Mouse (Mus musculus): ENCODE data around the gene Rpl14. TPM values are rescaled to one million over a fixed set of nuclear protein-coding genes. Genes with fewer than 3 reads are reported as not detected.
A peak's percentile ranks its signal among the peaks of the same experiment; 100 is the strongest.

Rpl14 gene
- polyA plus RNA-seq, 1 experiment from 2014 or later = 492 TPM

- peaks cover 28% of the 10 kb centered on the region for H3K27me3 ChIP-seq (replicated peaks)
- no peaks in the 10 kb centered on the region for H3K36me3 ChIP-seq
- no peak overlapping the region for H3K27ac ChIP-seq (ENCODE audit: poor library complexity, severe bottlenecking)
- 73% methylated on average over 2 of the region's 2 CpGs for WGBS
- no peak overlapping the region for H3K9ac ChIP-seq
- no peak overlapping the region for H3K4me3 ChIP-seq
- no peaks in the 10 kb centered on the region; the same call in 1 of the 2 replicates for H3K4me1 ChIP-seq (replicated peaks)
- ATAC-seq (ENCODE audit: insufficient number of reproducible peaks, low FRiP score) = no peak
- H3K4me2 ChIP-seq = no peak overlapping the region
- no peaks in the 10 kb centered on the region for H3K9me3 ChIP-seq (replicated peaks)
These were observed 25.2 kb upstream of the Rpl14 start for GRCm38 (mm10) chr9:120545994-120546393.

- H3K4me3 ChIP-seq = no peak overlapping the region
- no peak overlapping the region for H3K9ac ChIP-seq
- H3K27me3 ChIP-seq (replicated peaks) = peaks cover 23% of the 10 kb centered on the region
- WGBS = 92% methylated on average over 9 of the region's 9 CpGs
- ATAC-seq (ENCODE audit: insufficient number of reproducible peaks, low FRiP score) = no peak
- no peak overlapping the region for H3K27ac ChIP-seq (ENCODE audit: poor library complexity, severe bottlenecking)
- H3K36me3 ChIP-seq = no peaks in the 10 kb centered on the region
- H3K4me2 ChIP-seq = no peak overlapping the region
- H3K9me3 ChIP-seq (replicated peaks) = no peaks in the 10 kb centered on the region
- H3K4me1 ChIP-seq (replicated peaks) = no peaks in the 10 kb centered on the region; the same call in 1 of the 2 replicates
These were observed 24.8 kb upstream of the Rpl14 start for GRCm38 (mm10) chr9:120546482-120546881.

- H3K4me2 ChIP-seq = peak overlapping the region; percentile 2; the same call in 1 of the 2 replicates
- H3K4me1 ChIP-seq (replicated peaks) = no peaks in the 10 kb centered on the region
- H3K4me3 ChIP-seq = no peak overlapping the region
- no peak for ATAC-seq (ENCODE audit: insufficient number of reproducible peaks, low FRiP score)
- H3K27me3 ChIP-seq (replicated peaks) = peaks cover 16% of the 10 kb centered on the region
- H3K27ac ChIP-seq (ENCODE audit: poor library complexity, severe bottlenecking) = no peak overlapping the region
- 31% methylated on average over 16 of the region's 16 CpGs for WGBS
- H3K9me3 ChIP-seq (replicated peaks) = no peaks in the 10 kb centered on the region
- H3K9ac ChIP-seq = no peak overlapping the region
- no peaks in the 10 kb centered on the region for H3K36me3 ChIP-seq
These were observed 24.1 kb upstream of the Rpl14 start for GRCm38 (mm10) chr9:120547026-120547668.

GRCm38 (mm10) chr9:120550778-120551177 lies 20.5 kb upstream of the Rpl14 start:
- Histone ChIP-seq H3K27ac (ENCODE audit: poor library complexity, severe bottlenecking) (no peak overlapping the region), H3K27me3 (replicated peaks) (peaks cover 16% of the 10 kb centered on the region; the same call in 1 of the 2 replicates), H3K4me2 (no peak overlapping the region), H3K4me3 (no peak overlapping the region), H3K9me3 (replicated peaks) (no peaks in the 10 kb centered on the region), H3K9ac (no peak overlapping the region), H3K4me1 (replicated peaks) (no peaks in the 10 kb centered on the region), H3K36me3 (no peaks in the 10 kb centered on the region)
- 89% methylated on average over 9 of the region's 9 CpGs for WGBS
- no peak for ATAC-seq (ENCODE audit: insufficient number of reproducible peaks, low FRiP score)

GRCm38 (mm10) chr9:120563590-120563989 lies 7.7 kb upstream of the Rpl14 start:
- Histone ChIP-seq H3K27ac (ENCODE audit: poor library complexity, severe bottlenecking) (no peak overlapping the region), H3K27me3 (replicated peaks) (no peaks in the 10 kb centered on the region), H3K4me2 (no peak overlapping the region), H3K4me3 (no peak overlapping the region), H3K9ac (no peak overlapping the region), H3K36me3 (no peaks in the 10 kb centered on the region), H3K4me1 (replicated peaks) (no peaks in the 10 kb centered on the region), H3K9me3 (replicated peaks) (no peaks in the 10 kb centered on the region)
- ATAC-seq (ENCODE audit: insufficient number of reproducible peaks, low FRiP score) = no peak
- WGBS = 77% methylated on average over 3 of the region's 3 CpGs

GRCm38 (mm10) chr9:120564247-120564646 lies 7.0 kb upstream of the Rpl14 start:
- Histone ChIP-seq H3K27ac (ENCODE audit: poor library complexity, severe bottlenecking) (no peak overlapping the region), H3K4me3 (no peak overlapping the region), H3K4me2 (no peak overlapping the region), H3K4me1 (replicated peaks) (peaks cover 5% of the 10 kb centered on the region; the same call in 1 of the 2 replicates), H3K36me3 (no peaks in the 10 kb centered on the region), H3K27me3 (replicated peaks) (no peaks in the 10 kb centered on the region), H3K9ac (no peak overlapping the region), H3K9me3 (replicated peaks) (no peaks in the 10 kb centered on the region)
- ATAC-seq (ENCODE audit: insufficient number of reproducible peaks, low FRiP score) = no peak
- 77% methylated on average over 2 of the region's 2 CpGs for WGBS

- Histone ChIP-seq H3K27me3 (replicated peaks) (no peaks in the 10 kb centered on the region), H3K9me3 (replicated peaks) (no peaks in the 10 kb centered on the region), H3K27ac (ENCODE audit: poor library complexity, severe bottlenecking) (no peak overlapping the region), H3K36me3 (no peaks in the 10 kb centered on the region), H3K9ac (0 out of 2 replicates have a peak overlapping the region, but pooled peaks have one; percentile 43), H3K4me2 (no peak overlapping the region), H3K4me1 (replicated peaks) (peaks cover 12% of the 10 kb centered on the region), H3K4me3 (no peak overlapping the region)
- no peak for ATAC-seq (ENCODE audit: insufficient number of reproducible peaks, low FRiP score)
- 58% methylated on average over 5 of the region's 5 CpGs for WGBS
These were observed 4.9 kb upstream of the Rpl14 start for GRCm38 (mm10) chr9:120566384-120566783.

- 0 out of 2 replicates have a peak overlapping the region, but pooled peaks have one; percentile 21 for H3K4me2 ChIP-seq
These were observed 2.3 kb upstream of the Rpl14 start for GRCm38 (mm10) chr9:120568917-120569316.

GRCm38 (mm10) chr9:120569721-120570333 lies 1.4 kb upstream of the Rpl14 start:
- Histone ChIP-seq H3K27me3 (replicated peaks) (no peaks in the 10 kb centered on the region), H3K4me1 (replicated peaks) (peaks cover 25% of the 10 kb centered on the region), H3K4me3 (no peak overlapping the region), H3K4me2 (peak overlapping the region; percentile 42), H3K9me3 (replicated peaks) (no peaks in the 10 kb centered on the region), H3K36me3 (peaks cover 24% of the 10 kb centered on the region), H3K27ac (ENCODE audit: poor library complexity, severe bottlenecking) (no peak overlapping the region), H3K9ac (no peak overlapping the region)
- 54% methylated on average over 13 of the region's 13 CpGs for WGBS
- no peak for ATAC-seq (ENCODE audit: insufficient number of reproducible peaks, low FRiP score)

More at GRCm38 (mm10) chr9:120568917-120569316, 2.3 kb upstream of the Rpl14 start:
- WGBS = 21% methylated on average over 2 of the region's 2 CpGs
- no peak overlapping the region for H3K4me3 ChIP-seq
- H3K4me1 ChIP-seq (replicated peaks) = peaks cover 25% of the 10 kb centered on the region
- no peaks in the 10 kb centered on the region for H3K27me3 ChIP-seq (replicated peaks)
- no peaks in the 10 kb centered on the region for H3K9me3 ChIP-seq (replicated peaks)
- H3K36me3 ChIP-seq = peaks cover 15% of the 10 kb centered on the region
- H3K27ac ChIP-seq (ENCODE audit: poor library complexity, severe bottlenecking) = peak overlapping the region; percentile 42; the same call in 1 of the 2 replicates
- peak; percentile 80 for ATAC-seq (ENCODE audit: insufficient number of reproducible peaks, low FRiP score)
- no peak overlapping the region for H3K9ac ChIP-seq

GRCm38 (mm10) chr9:120570334-120570725 lies 914 bp upstream of the Rpl14 start:
- 57% methylated on average over 2 of the region's 2 CpGs for WGBS
- H3K9ac ChIP-seq = peak overlapping the region; percentile 70; the same call in 1 of the 2 replicates

GRCm38 (mm10) chr9:120571593-120572385 lies 545 bp downstream of the Rpl14 start:
- no peaks in the 10 kb centered on the region for H3K9me3 ChIP-seq (replicated peaks)
- peaks cover 39% of the 10 kb centered on the region for H3K36me3 ChIP-seq
- H3K9ac ChIP-seq = peak overlapping the region; percentile 90
- H3K27ac ChIP-seq (ENCODE audit: poor library complexity, severe bottlenecking) = peak overlapping the region; percentile 56
- no peaks in the 10 kb centered on the region for H3K27me3 ChIP-seq (replicated peaks)
- under 1% methylated on average over 53 of the region's 53 CpGs for WGBS
- H3K4me2 ChIP-seq = peak overlapping the region; percentile 91
- peaks cover 25% of the 10 kb centered on the region for H3K4me1 ChIP-seq (replicated peaks)
- ATAC-seq (ENCODE audit: insufficient number of reproducible peaks, low FRiP score) = peak; percentile 72
- H3K4me3 ChIP-seq = peak overlapping the region; percentile 76

More at GRCm38 (mm10) chr9:120570334-120570725, 914 bp upstream of the Rpl14 start:
- H3K4me3 ChIP-seq = peak overlapping the region; percentile 76
- peaks cover 29% of the 10 kb centered on the region for H3K36me3 ChIP-seq
- ATAC-seq (ENCODE audit: insufficient number of reproducible peaks, low FRiP score) = no peak
- H3K4me2 ChIP-seq = peak overlapping the region; percentile 91
- no peak overlapping the region for H3K27ac ChIP-seq (ENCODE audit: poor library complexity, severe bottlenecking)
- H3K9me3 ChIP-seq (replicated peaks) = no peaks in the 10 kb centered on the region
- H3K27me3 ChIP-seq (replicated peaks) = no peaks in the 10 kb centered on the region
- H3K4me1 ChIP-seq (replicated peaks) = peaks cover 25% of the 10 kb centered on the region
